Mouse (Mus musculus) kidney, adult 11 months (tissue): ENCODE results near the gene Ints12.
A peak's percentile ranks its signal among the peaks of the same experiment; 100 is the strongest.

Source experiments
- DNase-seq: peaks from one replicate; pipeline ENCODE4 v3.0.0; 2022

Ints12 gene

GRCm38 (mm10) chr3:133091664-133092273, at the start of gene Ints12, which contains the start of gene Gstcd:
Gene Ints12, plus strand, starts transcription at chr3:133091840.
Gene Gstcd, minus strand, starts transcription at chr3:133092033.
- DNase-seq = peak; percentile 88

GRCm38 (mm10) chr3:133052068-133052467, 39.6 kb upstream of the Ints12 start:
- no peak for DNase-seq

- no peak for DNase-seq
Observed at GRCm38 (mm10) chr3:133075560-133075959, 16.1 kb upstream of the Ints12 start.

- no peak for DNase-seq
Observed at GRCm38 (mm10) chr3:133082736-133083135, 8.9 kb upstream of the Ints12 start.

GRCm38 (mm10) chr3:133085858-133086257, 5.8 kb upstream of the Ints12 start:
- DNase-seq = no peak

- no peak for DNase-seq
Observed at GRCm38 (mm10) chr3:133090247-133091120, 1.2 kb upstream of the Ints12 start.

GRCm38 (mm10) chr3:133091121-133091663, 448 bp upstream of the Ints12 start:
- DNase-seq = no peak

GRCm38 (mm10) chr3:133092274-133092853, 724 bp downstream of the Ints12 start:
- no peak for DNase-seq

- DNase-seq = no peak
Observed at GRCm38 (mm10) chr3:133092936-133093335, 1.3 kb downstream of the Ints12 start.

- no peak for DNase-seq
Observed at GRCm38 (mm10) chr3:133094305-133094704, 2.7 kb downstream of the Ints12 start.

- DNase-seq = no peak
Observed at GRCm38 (mm10) chr3:133097936-133098335, 6.3 kb downstream of the Ints12 start.

GRCm38 (mm10) chr3:133098336-133098735, 6.7 kb downstream of the Ints12 start:
- DNase-seq = no peak

- DNase-seq = no peak
Observed at GRCm38 (mm10) chr3:133098909-133099308, 7.3 kb downstream of the Ints12 start.

GRCm38 (mm10) chr3:133103768-133104167, 12.1 kb downstream of the Ints12 start:
- DNase-seq = no peak

- DNase-seq = no peak
Observed at GRCm38 (mm10) chr3:133104436-133104835, 12.8 kb downstream of the Ints12 start.

GRCm38 (mm10) chr3:133108731-133109130, 17.1 kb downstream of the Ints12 start:
- no peak for DNase-seq

- DNase-seq = no peak
Observed at GRCm38 (mm10) chr3:133109844-133110243, 18.2 kb downstream of the Ints12 start.

GRCm38 (mm10) chr3:133111741-133112140, 20.1 kb downstream of the Ints12 start:
- no peak for DNase-seq

- DNase-seq = no peak
Observed at GRCm38 (mm10) chr3:133113281-133113680, 21.6 kb downstream of the Ints12 start.

- no peak for DNase-seq
Observed at GRCm38 (mm10) chr3:133131372-133131771, 39.7 kb downstream of the Ints12 start.

GRCm38 (mm10) chr3:133132611-133133010, 41.0 kb downstream of the Ints12 start:
- no peak for DNase-seq

GRCm38 (mm10) chr3:133141877-133142276, 50.2 kb downstream of the Ints12 start:
- no peak for DNase-seq

- DNase-seq = no peak
Observed at GRCm38 (mm10) chr3:133144511-133145147, 53.0 kb downstream of the Ints12 start.
